Mouse (Mus musculus) hindbrain, embryonic 14.5 days (tissue): ENCODE data around the gene Grm8. TPM values are rescaled to one million over a fixed set of nuclear protein-coding genes. Genes with fewer than 3 reads are reported as not detected.
A peak's percentile ranks its signal among the peaks of the same experiment; 100 is the strongest.
"Not testable (repeated sequence)": the region's sequence is repeated elsewhere in the genome, so short reads cannot be mapped to it uniquely, and the experiment has no call there.

ENCODE experiments used
- ATAC-seq: fragments of 200-750 bp; cut with Nextera tagmentation; 2 replicates; pipeline ENCODE4 v1.8.0; 2017; ENCODE audit warnings: moderate number of reproducible peaks, mild to moderate bottlenecking, moderate TSS enrichment, moderate library complexity; ENCODE audit not compliant: low FRiP score
- DNase-seq: peaks from one replicate; pipeline ENCODE4 v3.0.0-alpha.2; 2015; ENCODE audit warnings: low spot score
- H3K27ac ChIP-seq: fragments of 300-500 bp; sonication (generic); 2 replicates; pipeline ENCODE4 v1.5.1; 2014; ENCODE audit warnings: mild to moderate bottlenecking, moderate library complexity
- H3K27me3 ChIP-seq: fragments of 300-500 bp; sonication (generic); 2 replicates; pipeline ENCODE4 v1.6.1; 2014; ENCODE audit warnings: mild to moderate bottlenecking, low read length, mixed read lengths; ENCODE audit not compliant: control insufficient read depth, insufficient read depth
- H3K36me3 ChIP-seq: fragments of 300-500 bp; sonication (generic); replicated peaks from 2 replicates; pipeline ENCODE4 v1.6.1; 2014; ENCODE audit not compliant: control insufficient read depth, insufficient read depth
- H3K4me1 ChIP-seq: fragments of 300-500 bp; sonication (generic); replicated peaks from 2 replicates; pipeline ENCODE4 v1.6.1; 2014; ENCODE audit warnings: antibody characterized with exemption, low read length, mixed read lengths; ENCODE audit not compliant: control insufficient read depth, insufficient read depth
- H3K4me2 ChIP-seq: fragments of 300-500 bp; sonication (generic); replicated peaks from 2 replicates; pipeline ENCODE4 v1.6.1; 2014; ENCODE audit warnings: mild to moderate bottlenecking, moderate library complexity
- H3K4me3 ChIP-seq: fragments of 300-500 bp; sonication (generic); replicated peaks from 2 replicates; pipeline ENCODE4 v1.5.1; 2014; ENCODE audit warnings: mild to moderate bottlenecking, low read length
- H3K9ac ChIP-seq: fragments of 300-500 bp; sonication (generic); 2 replicates; pipeline ENCODE4 v1.6.1; 2014
- H3K9me3 ChIP-seq: fragments of 300-500 bp; sonication (generic); 2 replicates; pipeline ENCODE4 v1.6.1; 2016; ENCODE audit warnings: low read length; ENCODE audit not compliant: control insufficient read depth
- WGBS: fragments of 180-500 bp; shearing (Covaris S2); extraction: QIAGEN DNeasy Blood & Tissue Kit; methylation state at CpG from one replicate; pipeline ENCODE4 v1.1.7; 2014; 5-methylcytosine and 5-hydroxymethylcytosine counted together
- polyA plus RNA-seq: library from polyadenylated mRNA; unstranded; fragments of >200 nt; fragmentation: Nextera tagmentation; extraction: Ambion mirVana; gene quantifications from 2 replicates; pipeline ENCODE4 v1.2.1, GENCODE M21; 2014

Grm8 gene
- polyA plus RNA-seq, 1 experiment from 2014 or later, result 11.8 TPM

DNA sequence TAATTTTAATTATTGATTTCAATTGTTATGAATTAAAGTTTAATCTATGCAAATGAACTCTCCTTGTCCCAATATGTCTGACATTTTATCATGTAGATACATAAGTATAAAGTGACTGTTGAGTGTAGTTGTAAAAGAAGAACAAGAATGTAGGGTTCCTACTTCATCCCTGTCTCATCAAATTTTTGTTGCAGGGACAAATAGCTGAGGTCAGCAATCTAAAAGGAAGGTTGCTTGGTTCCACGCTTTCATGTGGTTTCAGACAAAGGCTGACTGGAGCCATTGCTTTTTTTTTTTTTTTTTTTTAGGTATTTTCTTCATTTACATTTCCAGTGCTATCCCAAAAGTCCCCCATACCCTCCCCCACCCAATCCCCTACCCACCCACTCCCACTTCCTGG is 298.8 kb downstream of the Grm8 start:
- no peak overlapping the region for H3K27ac ChIP-seq
- no peak overlapping the region for H3K4me3 ChIP-seq
- no peak for DNase-seq
- no peaks in the 10 kb centered on the region for H3K9me3 ChIP-seq
- no peaks in the 10 kb centered on the region for H3K36me3 ChIP-seq
- H3K4me1 ChIP-seq, result no peaks in the 10 kb centered on the region
- 96% methylated on average over 1 of the region's 1 CpGs for WGBS
- ATAC-seq, result no peak
- no peaks in the 10 kb centered on the region for H3K27me3 ChIP-seq
- H3K4me2 ChIP-seq, result no peak overlapping the region
- H3K9ac ChIP-seq, result no peak overlapping the region

GRCm38 (mm10) chr6:27819735-27820134 is 315.2 kb downstream of the Grm8 start:
- H3K4me1 ChIP-seq, H3K27ac ChIP-seq, H3K36me3 ChIP-seq, H3K4me3 ChIP-seq, DNase-seq, ATAC-seq, H3K4me2 ChIP-seq, H3K9me3 ChIP-seq, H3K9ac ChIP-seq, H3K27me3 ChIP-seq: not testable (repeated sequence)
- WGBS, result 98% methylated on average over 2 of the region's 2 CpGs

DNA sequence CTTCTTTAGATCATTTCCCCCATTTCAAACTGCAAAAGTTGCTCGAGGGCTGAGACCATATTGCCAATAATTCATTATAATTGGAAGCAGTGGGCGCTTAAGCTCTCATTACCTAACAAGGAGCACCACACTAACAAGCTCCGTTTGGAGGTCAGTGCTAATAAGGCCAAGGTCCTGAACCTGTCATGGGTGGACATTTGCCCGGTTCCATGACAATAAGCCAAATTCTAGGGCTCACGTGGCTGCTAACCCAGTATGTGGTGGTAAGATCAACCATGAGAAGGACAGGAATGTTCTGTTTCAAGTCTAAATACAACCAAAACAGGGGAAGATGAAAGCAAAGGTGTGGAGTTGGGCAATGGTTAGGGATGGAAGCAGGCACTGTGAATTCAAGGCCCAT is 322.2 kb downstream of the Grm8 start:
- no peaks in the 10 kb centered on the region for H3K4me1 ChIP-seq
- H3K27me3 ChIP-seq, result no peaks in the 10 kb centered on the region
- H3K36me3 ChIP-seq, result no peaks in the 10 kb centered on the region
- H3K9me3 ChIP-seq, result no peaks in the 10 kb centered on the region
- DNase-seq, result no peak
- no peak for ATAC-seq
- no peak overlapping the region for H3K4me2 ChIP-seq
- no peak overlapping the region for H3K4me3 ChIP-seq
- 77% methylated on average over 5 of the region's 5 CpGs for WGBS
- H3K9ac ChIP-seq, result no peak overlapping the region
- no peak overlapping the region for H3K27ac ChIP-seq

- Histone ChIP-seq H3K27me3 (no peaks in the 10 kb centered on the region), H3K36me3 (no peaks in the 10 kb centered on the region), H3K9ac (no peak overlapping the region), H3K4me2 (no peak overlapping the region), H3K27ac (no peak overlapping the region), H3K4me3 (no peak overlapping the region), H3K9me3 (no peaks in the 10 kb centered on the region), H3K4me1 (no peaks in the 10 kb centered on the region)
- WGBS, result 85% methylated on average over 6 of the region's 6 CpGs
- ATAC-seq (no peak), DNase-seq (no peak)
Observed at GRCm38 (mm10) chr6:27809996-27810395, 325.0 kb downstream of the Grm8 start.

GRCm38 (mm10) chr6:27806741-27807140 is 328.2 kb downstream of the Grm8 start:
- no peak overlapping the region for H3K4me2 ChIP-seq
- no peaks in the 10 kb centered on the region for H3K36me3 ChIP-seq
- no peak overlapping the region for H3K4me3 ChIP-seq
- no peak for ATAC-seq
- DNase-seq, result no peak
- H3K4me1 ChIP-seq, result no peaks in the 10 kb centered on the region
- H3K27ac ChIP-seq, result no peak overlapping the region
- no peaks in the 10 kb centered on the region for H3K9me3 ChIP-seq
- no peak overlapping the region for H3K9ac ChIP-seq
- no peaks in the 10 kb centered on the region for H3K27me3 ChIP-seq

GRCm38 (mm10) chr6:27800881-27801572 is 334.0 kb downstream of the Grm8 start:
- ATAC-seq (0 out of 2 replicates have a peak, but pooled peaks have one; percentile 60), DNase-seq (no peak)
- Histone ChIP-seq H3K4me2 (no peak overlapping the region), H3K27ac (no peak overlapping the region), H3K4me1 (no peaks in the 10 kb centered on the region; the same call in 1 of the 2 replicates), H3K9me3 (no peaks in the 10 kb centered on the region), H3K27me3 (no peaks in the 10 kb centered on the region), H3K9ac (no peak overlapping the region), H3K36me3 (no peaks in the 10 kb centered on the region), H3K4me3 (no peak overlapping the region)
- 61% methylated on average over 6 of the region's 6 CpGs for WGBS

- ATAC-seq, result no peak
- WGBS, result 98% methylated on average over 3 of the region's 3 CpGs
- H3K27me3 ChIP-seq, result no peaks in the 10 kb centered on the region
Observed at GRCm38 (mm10) chr6:27798735-27799134, 336.2 kb downstream of the Grm8 start.

DNA sequence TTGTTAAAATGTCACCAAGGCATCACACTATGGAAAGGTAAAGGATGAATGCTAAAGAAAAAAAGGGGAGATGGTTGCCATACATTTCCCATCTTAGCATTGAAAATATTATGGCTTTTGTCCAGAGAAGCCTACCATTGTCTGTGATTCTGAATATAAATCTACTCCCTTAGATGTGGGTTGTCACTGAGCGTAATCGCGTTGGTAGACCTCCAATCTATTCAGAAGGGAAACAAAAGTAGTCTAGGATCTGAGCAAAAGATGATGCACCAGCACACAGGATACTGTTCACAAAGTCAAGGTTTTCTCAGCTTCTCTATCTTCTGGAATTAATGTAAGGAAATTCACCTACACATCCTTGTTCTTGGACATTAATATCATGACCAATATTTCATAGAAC is 345.4 kb downstream of the Grm8 start:
- Histone ChIP-seq H3K4me1 (no peaks in the 10 kb centered on the region), H3K27ac (no peak overlapping the region), H3K36me3 (no peaks in the 10 kb centered on the region), H3K9ac (no peak overlapping the region), H3K4me2 (no peak overlapping the region), H3K4me3 (no peak overlapping the region), H3K27me3 (no peaks in the 10 kb centered on the region), H3K9me3 (no peaks in the 10 kb centered on the region)
- no peak for DNase-seq
- no peak for ATAC-seq
- WGBS, result 90% methylated on average over 3 of the region's 3 CpGs

More at GRCm38 (mm10) chr6:27798735-27799134, 336.2 kb downstream of the Grm8 start:
- H3K4me1 ChIP-seq, result no peaks in the 10 kb centered on the region; the same call in 1 of the 2 replicates
- H3K27ac ChIP-seq, result no peak overlapping the region
- H3K4me2 ChIP-seq, result no peak overlapping the region
- H3K9me3 ChIP-seq, result no peaks in the 10 kb centered on the region
- no peak for DNase-seq
- H3K9ac ChIP-seq, result no peak overlapping the region
- H3K36me3 ChIP-seq, result no peaks in the 10 kb centered on the region
- H3K4me3 ChIP-seq, result no peak overlapping the region

- Histone ChIP-seq H3K36me3 (no peaks in the 10 kb centered on the region), H3K27ac (no peak overlapping the region), H3K4me3 (no peak overlapping the region), H3K9me3 (no peaks in the 10 kb centered on the region), H3K27me3 (no peaks in the 10 kb centered on the region), H3K9ac (no peak overlapping the region), H3K4me1 (no peaks in the 10 kb centered on the region), H3K4me2 (no peak overlapping the region)
- DNase-seq (no peak), ATAC-seq (no peak)
- WGBS, result 79% methylated on average over 4 of the region's 4 CpGs
Observed at GRCm38 (mm10) chr6:27789151-27789550, 345.8 kb downstream of the Grm8 start.

DNA sequence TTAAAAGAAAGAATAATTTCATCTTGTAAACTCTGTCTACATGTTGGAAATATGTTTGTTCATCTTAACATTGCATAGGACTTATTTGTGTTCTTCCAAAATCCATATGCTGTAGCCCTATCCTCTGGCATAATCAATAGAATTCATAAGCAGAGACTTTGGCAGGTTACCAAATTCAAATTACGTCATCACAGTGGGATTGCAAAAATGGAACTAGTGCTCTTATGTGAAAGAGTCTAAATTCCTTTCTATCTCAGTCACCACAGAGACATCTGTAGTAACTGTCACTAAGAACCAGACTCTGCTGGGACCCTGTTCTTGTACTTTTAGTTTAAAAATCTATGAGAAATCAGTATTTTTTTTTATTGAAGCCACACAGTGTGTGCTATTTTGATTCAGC is 352.7 kb downstream of the Grm8 start:
- 58% methylated on average over 1 of the region's 1 CpGs for WGBS

More for the DNA sequence above, 352.7 kb downstream of the Grm8 start:
- Histone ChIP-seq H3K4me2 (no peak overlapping the region), H3K4me1 (no peaks in the 10 kb centered on the region), H3K36me3 (no peaks in the 10 kb centered on the region), H3K27me3 (no peaks in the 10 kb centered on the region), H3K9ac (no peak overlapping the region), H3K4me3 (no peak overlapping the region), H3K9me3 (no peaks in the 10 kb centered on the region), H3K27ac (no peak overlapping the region)
- DNase-seq (no peak), ATAC-seq (no peak)
